Mouse (Mus musculus): ENCODE measurements at regions not wholly inside any gene's neighbourhood (a gene's known extent, or its start where the extent isn't known, plus 50 kb on each side); places are given as distances from the start of the nearest gene placed in this dataset.

- no peak overlapping the region for H3K27ac ChIP-seq
- H3K4me1 ChIP-seq (ENCODE audit: insufficient read depth, low read length): no peaks in the 10 kb centered on the region
- ATAC-seq: no peak
- no peak for TF ChIP-seq CTCF (IDR thresholded peaks at IDR 0.05; ENCODE audit: low read depth)
- no peaks in the 10 kb centered on the region for H3K27me3 ChIP-seq (ENCODE audit: insufficient read depth, low read length)
- no peak overlapping the region for H3K4me2 ChIP-seq (ENCODE audit: low read depth, low read length)
- no peaks in the 10 kb centered on the region for H3K9me3 ChIP-seq (ENCODE audit: low read length)
- no peak overlapping the region for H3K9ac ChIP-seq (replicated peaks; ENCODE audit: low read length)
- 79% methylated on average over 11 of the region's 11 CpGs for WGBS
- H3K4me3 ChIP-seq (ENCODE audit: low read length): no peak overlapping the region
- DNase-seq (ENCODE audit: low spot score): no peak
- peaks cover 5% of the 10 kb centered on the region; the same call in 1 of the 2 replicates for H3K36me3 ChIP-seq (ENCODE audit: insufficient read depth, low read length)
Observed at GRCm38 (mm10) chr13:119339762-119340161, 88.6 kb upstream of the Paip1 start.

- H3K27me3 ChIP-seq (ENCODE audit: insufficient read depth, low read length): no peaks in the 10 kb centered on the region
- no peaks in the 10 kb centered on the region for H3K9me3 ChIP-seq (ENCODE audit: low read length)
- no peaks in the 10 kb centered on the region for H3K36me3 ChIP-seq (ENCODE audit: insufficient read depth, low read length)
- H3K4me3 ChIP-seq (ENCODE audit: low read length): no peak overlapping the region
- WGBS: 39% methylated on average over 2 of the region's 2 CpGs
- ATAC-seq (no peak), DNase-seq (ENCODE audit: low spot score) (peak; percentile 59)
- no peak overlapping the region for H3K4me2 ChIP-seq (ENCODE audit: low read depth, low read length)
- no peaks in the 10 kb centered on the region for H3K4me1 ChIP-seq (ENCODE audit: insufficient read depth, low read length)
- H3K9ac ChIP-seq (replicated peaks; ENCODE audit: low read length): no peak overlapping the region
- no peak overlapping the region for H3K27ac ChIP-seq
- TF ChIP-seq CTCF (IDR thresholded peaks at IDR 0.05; ENCODE audit: low read depth): peak; percentile 79
Observed at GRCm38 (mm10) chr13:119341833-119342232, 86.6 kb upstream of the Paip1 start.

GRCm38 (mm10) chr13:119342761-119343160, 85.6 kb upstream of the Paip1 start:
- H3K9ac ChIP-seq (replicated peaks; ENCODE audit: low read length): no peak overlapping the region
- no peak overlapping the region for H3K4me2 ChIP-seq (ENCODE audit: low read depth, low read length)
- WGBS: 91% methylated on average over 7 of the region's 7 CpGs
- DNase-seq (ENCODE audit: low spot score) (no peak), ATAC-seq (no peak)
- no peak for TF ChIP-seq CTCF (IDR thresholded peaks at IDR 0.05; ENCODE audit: low read depth)
- no peak overlapping the region for H3K4me3 ChIP-seq (ENCODE audit: low read length)
- H3K9me3 ChIP-seq (ENCODE audit: low read length): no peaks in the 10 kb centered on the region
- no peaks in the 10 kb centered on the region for H3K27me3 ChIP-seq (ENCODE audit: insufficient read depth, low read length)
- H3K27ac ChIP-seq: no peak overlapping the region
- H3K36me3 ChIP-seq (ENCODE audit: insufficient read depth, low read length): no peaks in the 10 kb centered on the region
- H3K4me1 ChIP-seq (ENCODE audit: insufficient read depth, low read length): no peaks in the 10 kb centered on the region

GRCm38 (mm10) chr13:119347988-119348387, 80.4 kb upstream of the Paip1 start:
- H3K4me1 ChIP-seq (ENCODE audit: insufficient read depth, low read length): no peaks in the 10 kb centered on the region
- H3K27me3 ChIP-seq (ENCODE audit: insufficient read depth, low read length): no peaks in the 10 kb centered on the region
- 93% methylated on average over 3 of the region's 3 CpGs for WGBS
- no peak overlapping the region for H3K27ac ChIP-seq
- H3K36me3 ChIP-seq (ENCODE audit: insufficient read depth, low read length): peaks cover 2% of the 10 kb centered on the region
- no peaks in the 10 kb centered on the region for H3K9me3 ChIP-seq (ENCODE audit: low read length)
- no peak overlapping the region for H3K9ac ChIP-seq (replicated peaks; ENCODE audit: low read length)
- no peak for TF ChIP-seq CTCF (IDR thresholded peaks at IDR 0.05; ENCODE audit: low read depth)
- H3K4me2 ChIP-seq (ENCODE audit: low read depth, low read length): no peak overlapping the region
- no peak for ATAC-seq
- no peak overlapping the region for H3K4me3 ChIP-seq (ENCODE audit: low read length)
- DNase-seq (ENCODE audit: low spot score): no peak

- peaks cover 19% of the 10 kb centered on the region for H3K36me3 ChIP-seq (ENCODE audit: insufficient read depth, low read length)
- H3K27ac ChIP-seq: no peak overlapping the region
- no peak overlapping the region for H3K4me3 ChIP-seq (ENCODE audit: low read length)
- no peaks in the 10 kb centered on the region for H3K9me3 ChIP-seq (ENCODE audit: low read length)
- H3K27me3 ChIP-seq (ENCODE audit: insufficient read depth, low read length): no peaks in the 10 kb centered on the region
- H3K4me2 ChIP-seq (ENCODE audit: low read depth, low read length): no peak overlapping the region
- 30% methylated on average over 13 of the region's 13 CpGs for WGBS
- H3K9ac ChIP-seq (replicated peaks; ENCODE audit: low read length): no peak overlapping the region
- no peaks in the 10 kb centered on the region for H3K4me1 ChIP-seq (ENCODE audit: insufficient read depth, low read length)
- ATAC-seq (peak; percentile 62; the same call in 1 of the 2 replicates), DNase-seq (ENCODE audit: low spot score) (peak; percentile 58)
- no peak for TF ChIP-seq CTCF (IDR thresholded peaks at IDR 0.05; ENCODE audit: low read depth)
Observed at GRCm38 (mm10) chr13:119351346-119351745, 77.1 kb upstream of the Paip1 start.

GRCm38 (mm10) chr13:119358696-119359095, 69.7 kb upstream of the Paip1 start:
- no peak for DNase-seq (ENCODE audit: low spot score)
- no peak for ATAC-seq
- Histone ChIP-seq H3K9me3 (ENCODE audit: low read length) (no peaks in the 10 kb centered on the region), H3K27me3 (ENCODE audit: insufficient read depth, low read length) (no peaks in the 10 kb centered on the region), H3K9ac (replicated peaks; ENCODE audit: low read length) (no peak overlapping the region), H3K27ac (no peak overlapping the region), H3K4me2 (ENCODE audit: low read depth, low read length) (no peak overlapping the region), H3K4me1 (ENCODE audit: insufficient read depth, low read length) (no peaks in the 10 kb centered on the region), H3K4me3 (ENCODE audit: low read length) (no peak overlapping the region), H3K36me3 (ENCODE audit: insufficient read depth, low read length) (peaks cover 27% of the 10 kb centered on the region)
- no peak for TF ChIP-seq CTCF (IDR thresholded peaks at IDR 0.05; ENCODE audit: low read depth)
- whole genome bisulfite sequencing: 91% methylated on average over 3 of the region's 3 CpGs

- peaks cover 20% of the 10 kb centered on the region; the same call in 1 of the 2 replicates for H3K36me3 ChIP-seq (ENCODE audit: insufficient read depth, low read length)
- DNase-seq (ENCODE audit: low spot score) (peak; percentile 79), ATAC-seq (no peak)
- peak; percentile 58 for TF ChIP-seq CTCF (IDR thresholded peaks at IDR 0.05; ENCODE audit: low read depth)
- no peaks in the 10 kb centered on the region for H3K9me3 ChIP-seq (ENCODE audit: low read length)
- WGBS: 54% methylated on average over 3 of the region's 3 CpGs
- H3K27me3 ChIP-seq (ENCODE audit: insufficient read depth, low read length): no peaks in the 10 kb centered on the region
- H3K27ac ChIP-seq: no peak overlapping the region
- H3K4me3 ChIP-seq (ENCODE audit: low read length): no peak overlapping the region
- no peaks in the 10 kb centered on the region for H3K4me1 ChIP-seq (ENCODE audit: insufficient read depth, low read length)
- H3K9ac ChIP-seq (replicated peaks; ENCODE audit: low read length): no peak overlapping the region
- no peak overlapping the region for H3K4me2 ChIP-seq (ENCODE audit: low read depth, low read length)
Observed at GRCm38 (mm10) chr13:119363379-119363778, 65.0 kb upstream of the Paip1 start.

Measured in hindbrain, postnatal 0 days (tissue).